Mouse (Mus musculus): Measurements from ENCODE around the gene Ciita.

DNA sequence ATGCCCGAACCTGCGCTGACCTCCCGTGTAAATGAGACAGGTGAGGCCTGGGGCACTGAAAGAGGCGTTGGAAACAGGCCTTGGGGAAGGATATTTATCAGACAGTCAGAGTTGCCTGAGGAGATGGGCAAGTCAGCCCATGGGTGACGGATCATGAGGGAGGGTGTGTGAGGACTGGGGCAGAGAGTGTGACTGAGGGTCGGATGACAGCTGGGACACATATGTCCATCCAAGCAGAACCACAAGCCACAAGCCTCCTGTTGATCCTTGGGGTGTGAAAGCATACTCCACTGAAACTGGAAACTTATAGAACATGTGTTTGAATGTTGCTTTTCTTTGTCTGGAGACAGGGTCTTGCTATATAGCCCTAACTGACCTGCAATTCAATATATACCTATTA, 28.8 kb downstream of the Ciita start:
- TF ChIP-seq CTCF (IDR thresholded peaks at IDR 0.05) (no peak), EP300 (IDR thresholded peaks at IDR 0.05) (no peak)
